Mouse (Mus musculus) ovary, adult 18-20 months (tissue): Measurements from ENCODE around the gene Uba6.

Source experiments
- DNase-seq: peaks from one replicate; pipeline ENCODE4 v3.0.0; 2022; ENCODE audit warnings: low spot score, mixed read lengths

The Uba6 gene

GRCm38 (mm10) chr5:86072756-86073386, 99.7 kb downstream of the Uba6 start:
- DNase-seq: no peak

DNA sequence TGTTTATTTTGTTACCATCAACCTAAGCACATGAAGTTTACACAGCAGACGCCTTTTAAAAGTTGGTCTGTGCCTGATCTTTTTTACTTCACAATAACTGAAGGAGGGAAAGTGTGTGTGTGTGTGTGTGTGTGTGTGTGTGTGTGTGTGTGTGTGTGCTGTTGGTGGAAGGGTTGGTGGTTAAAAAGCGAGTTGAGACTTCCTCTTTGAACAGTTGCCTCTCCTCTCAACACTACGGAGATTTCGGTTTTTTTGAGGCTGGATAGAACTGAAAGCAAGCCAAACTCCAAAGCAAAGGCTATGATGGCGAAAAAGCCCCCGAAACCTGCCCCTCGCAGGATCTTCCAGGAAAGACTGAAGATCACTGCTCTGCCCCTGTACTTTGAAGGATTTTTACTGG, 101.1 kb downstream of the Uba6 start, which contains the start of gene Stap1:
Gene Stap1, plus strand, starts transcription at position 209 of the 400 bp plus-strand sequence.
- DNase-seq: no peak

GRCm38 (mm10) chr5:86069121-86069520, 103.5 kb downstream of the Uba6 start:
- no peak for DNase-seq

DNA sequence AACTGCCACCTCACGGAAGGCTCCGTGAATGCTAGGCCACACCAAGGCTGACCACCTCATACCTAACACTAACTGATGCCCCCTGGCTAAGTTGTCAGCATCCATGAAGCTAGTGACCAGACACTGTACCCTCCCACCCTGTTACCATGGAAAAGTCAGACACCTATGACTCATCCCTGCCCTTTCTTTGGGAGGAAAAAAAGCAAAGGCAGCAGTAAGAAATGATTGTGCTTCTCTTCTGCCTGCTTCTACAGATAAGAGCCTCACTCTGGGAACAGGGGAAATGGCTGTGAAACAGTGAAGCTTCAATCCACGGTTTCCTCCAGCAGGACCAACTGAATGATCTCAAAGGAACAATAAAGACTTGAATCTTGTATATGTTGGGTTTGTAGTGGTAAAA, 104.2 kb downstream of the Uba6 start:
- no peak for DNase-seq

- DNase-seq: peak; percentile 69
Observed at GRCm38 (mm10) chr5:86066551-86066929, 106.1 kb downstream of the Uba6 start.

DNA sequence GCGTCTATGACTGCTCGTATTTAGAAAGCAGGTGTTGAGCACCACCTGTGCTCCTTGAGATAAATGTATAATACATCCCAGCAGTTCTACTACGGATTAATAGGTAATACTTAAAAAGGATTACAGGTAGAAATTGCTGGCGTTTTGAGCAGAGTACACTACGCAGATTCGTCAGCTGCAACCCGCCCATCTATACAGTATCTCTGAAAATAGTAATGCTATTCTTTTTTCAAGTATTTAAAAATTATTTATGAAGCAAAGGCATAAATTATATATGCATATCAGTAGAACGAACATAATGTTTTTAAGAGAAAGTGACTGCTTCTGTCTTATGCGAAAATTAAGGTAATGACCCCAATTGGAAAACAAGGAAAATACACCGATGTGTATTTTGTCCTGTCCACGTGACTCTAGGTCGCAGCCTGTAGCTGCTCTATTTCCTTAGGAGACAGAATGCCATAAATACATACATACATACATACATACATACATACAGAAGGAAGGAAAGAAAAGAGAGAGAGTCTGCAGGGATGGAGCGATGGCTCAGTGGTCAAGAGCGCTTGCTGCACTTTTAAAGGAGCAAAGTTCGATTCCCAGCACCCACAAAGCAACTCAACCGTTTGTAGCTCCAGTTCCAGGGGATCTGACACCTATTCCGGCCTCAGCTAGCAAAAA, 106.6 kb downstream of the Uba6 start:
- DNase-seq: no peak

GRCm38 (mm10) chr5:86065101-86065875, 107.3 kb downstream of the Uba6 start, which contains the start of gene Cenpc1:
Gene Cenpc1, minus strand, starts transcription at chr5:86065583.
- peak; percentile 96 for DNase-seq

GRCm38 (mm10) chr5:86063501-86063900, 109.1 kb downstream of the Uba6 start:
- DNase-seq: no peak
